Mouse (Mus musculus) CD4-positive, CD25-positive, alpha-beta regulatory T cell (primary cell): Measurements from ENCODE around the gene Pax5. TPM values are rescaled to one million over a fixed set of nuclear protein-coding genes. Genes with fewer than 3 reads are reported as not detected.

Source experiments
- polyA plus RNA-seq: library from polyadenylated mRNA; unstranded; fragments of 100-300 nt; shearing (Covaris generic); gene quantifications from one replicate; pipeline ENCODE4 v1.2.1, GENCODE M21; 2017

Gene Pax5
- 0.02 TPM for polyA plus RNA-seq

DNA sequence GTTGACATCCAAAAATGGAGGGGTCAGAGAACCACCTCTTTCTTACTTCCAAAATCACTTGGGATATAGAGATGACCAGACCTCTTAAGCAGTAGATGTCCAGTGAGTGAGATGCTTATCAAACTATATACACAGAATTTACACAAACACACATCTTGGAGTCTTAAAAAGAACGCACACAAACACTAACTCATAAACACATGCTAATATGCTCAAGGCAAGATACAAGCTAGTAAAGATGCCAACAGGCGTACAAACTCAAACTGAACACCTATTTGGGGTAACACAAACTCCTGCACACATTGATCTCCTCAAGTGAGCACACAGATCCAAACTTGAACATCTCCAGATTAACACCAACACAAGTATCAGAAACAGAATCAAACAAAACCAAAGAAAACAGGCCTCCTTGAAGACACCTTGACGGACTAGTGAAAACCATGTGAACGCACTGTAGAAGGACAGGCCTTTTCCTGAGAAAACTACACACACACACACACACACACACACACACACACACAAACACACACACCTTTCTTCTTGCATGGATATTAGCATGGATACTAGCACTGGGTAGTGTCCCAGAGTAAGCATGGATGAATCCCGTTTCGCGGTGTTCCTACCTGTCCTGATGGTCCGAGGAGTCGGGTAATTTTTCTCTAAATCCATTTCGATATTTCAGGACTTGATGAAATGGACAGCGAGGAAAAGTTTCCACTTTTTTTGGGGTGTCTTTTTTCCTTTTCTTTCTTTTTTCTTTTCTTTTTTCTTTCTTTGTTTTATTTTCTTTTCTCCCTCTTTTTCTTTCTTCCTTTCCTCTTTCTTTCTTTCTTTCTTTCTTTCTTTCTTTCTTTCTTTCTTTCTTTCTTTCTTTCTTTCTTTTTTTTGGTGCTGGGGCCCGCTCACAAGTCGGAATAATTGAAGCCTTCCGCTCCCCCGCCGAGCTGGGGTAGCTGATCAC lies at the start of gene Pax5:
Gene Pax5 (minus strand): TSS at position 748 of the 961 bp plus-strand sequence.

DNA sequence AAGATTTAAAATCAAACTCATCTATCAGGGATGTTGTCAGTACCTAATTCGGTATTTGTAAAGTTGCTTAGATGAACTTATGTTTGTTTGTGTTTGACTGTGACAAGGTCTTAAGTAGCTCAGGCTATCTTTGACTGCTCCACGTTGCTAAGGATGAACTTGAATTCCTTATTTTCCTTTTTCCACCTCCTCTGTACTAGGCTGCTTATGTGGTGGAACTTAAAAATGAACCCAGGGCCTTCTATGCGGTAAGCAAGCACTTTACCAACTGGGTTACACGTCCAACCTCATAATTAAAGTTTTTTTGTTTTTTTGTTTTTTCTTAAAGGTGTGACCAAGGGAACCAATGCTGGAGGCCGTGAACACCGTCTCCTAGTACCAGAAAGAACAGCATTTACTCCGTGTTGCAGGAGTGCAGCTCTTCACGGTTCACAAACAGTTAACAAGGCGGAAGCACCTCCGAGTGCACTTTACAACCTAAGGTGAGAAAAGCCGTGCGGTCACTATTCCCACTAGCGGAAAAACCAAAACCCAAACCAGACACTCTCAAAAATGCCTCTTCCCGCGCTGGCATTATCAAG lies 45.4 kb upstream of the Pax5 start, which contains the start of gene Zcchc7:
Gene Zcchc7 (plus strand): TSS at position 325 of the 581 bp plus-strand sequence.

Other genes starting within 250 kb of the Pax5 start
- gene Zcchc7, start 45.4 kb upstream of the Pax5 start, polyA plus RNA-seq: 83.9 TPM